Mouse (Mus musculus) induced T-regulatory cell, adult 2 months (primary cell): Measurements from ENCODE around the gene Zfp672.
"Not testable (repeated sequence)": the region's sequence is repeated elsewhere in the genome, so short reads cannot be mapped to it uniquely, and the experiment has no call there.

Source experiments
- DNase-seq: peaks from one replicate; pipeline ENCODE4 v3.0.0-alpha.2; 2012; ENCODE audit warnings: low read depth

The Zfp672 gene

DNA sequence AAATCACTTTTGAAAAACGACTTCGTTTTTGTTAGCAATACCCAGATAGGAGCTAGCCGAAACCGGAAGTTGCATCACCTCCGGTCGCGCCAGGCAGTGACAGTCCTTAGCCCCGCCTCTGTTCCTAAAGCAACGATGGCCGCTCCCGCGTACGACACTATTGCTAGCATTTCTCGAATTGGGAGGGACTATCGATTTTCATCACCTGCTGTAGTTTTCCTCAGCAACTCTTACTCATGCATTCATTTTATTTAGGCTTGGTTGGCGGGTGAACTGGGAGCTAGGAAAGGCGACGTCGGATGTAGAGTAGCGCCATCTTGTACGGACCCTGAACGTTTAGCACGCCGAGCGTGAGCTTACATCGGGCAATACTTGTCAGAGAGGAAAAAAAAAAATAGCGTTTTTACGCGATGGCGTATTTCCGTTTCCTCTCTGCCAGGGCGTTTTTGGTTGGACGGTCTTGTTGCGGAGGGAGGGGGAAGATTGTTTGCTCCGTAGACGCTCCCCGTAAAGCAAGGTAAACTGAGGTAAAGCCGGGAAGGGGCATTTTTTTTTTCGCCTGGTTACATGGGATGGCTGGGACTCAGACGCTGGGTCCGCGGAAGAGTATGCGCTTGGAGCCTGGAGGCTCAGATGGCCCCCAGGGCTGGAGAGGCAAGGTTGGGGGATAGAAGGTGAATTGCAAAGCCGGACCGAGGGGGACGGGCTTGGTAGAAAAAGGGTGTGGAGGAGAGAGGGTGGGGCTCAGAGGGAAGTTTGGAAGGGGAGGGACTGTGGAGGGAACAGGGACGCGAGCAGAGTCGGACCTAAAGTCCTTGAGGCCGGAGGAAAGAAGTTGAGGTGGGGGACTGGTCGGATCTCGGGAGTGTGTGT, at the start of gene Zfp672, which contains the start of gene Sh3bp5l:
TSS of gene Zfp672 (minus strand) at position 64 of the 873 bp plus-strand sequence.
TSS of gene Sh3bp5l (plus strand) at position 449 of the 873 bp plus-strand sequence.
- DNase-seq: peak; percentile 97

DNA sequence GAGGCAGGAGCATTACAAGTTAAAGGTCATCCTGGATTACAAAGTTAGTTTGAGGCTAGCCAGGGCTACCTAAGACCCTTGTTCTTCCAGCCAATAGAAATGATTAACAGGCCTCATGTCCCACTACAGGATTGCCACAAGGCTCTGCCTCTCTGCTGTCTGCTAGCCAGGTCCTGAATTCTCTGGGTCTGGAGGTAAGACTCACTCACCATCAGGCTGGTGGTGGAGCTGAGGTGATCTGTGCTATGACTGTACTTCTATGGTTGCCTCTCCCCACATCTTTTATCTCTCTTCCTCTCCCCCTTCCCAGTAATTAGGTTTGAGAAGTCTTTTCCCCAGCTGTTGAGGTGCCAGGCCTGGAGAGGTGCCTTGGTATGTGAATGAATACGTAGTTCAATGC, 49.4 kb upstream of the Zfp672 start:
- DNase-seq: no peak

DNA sequence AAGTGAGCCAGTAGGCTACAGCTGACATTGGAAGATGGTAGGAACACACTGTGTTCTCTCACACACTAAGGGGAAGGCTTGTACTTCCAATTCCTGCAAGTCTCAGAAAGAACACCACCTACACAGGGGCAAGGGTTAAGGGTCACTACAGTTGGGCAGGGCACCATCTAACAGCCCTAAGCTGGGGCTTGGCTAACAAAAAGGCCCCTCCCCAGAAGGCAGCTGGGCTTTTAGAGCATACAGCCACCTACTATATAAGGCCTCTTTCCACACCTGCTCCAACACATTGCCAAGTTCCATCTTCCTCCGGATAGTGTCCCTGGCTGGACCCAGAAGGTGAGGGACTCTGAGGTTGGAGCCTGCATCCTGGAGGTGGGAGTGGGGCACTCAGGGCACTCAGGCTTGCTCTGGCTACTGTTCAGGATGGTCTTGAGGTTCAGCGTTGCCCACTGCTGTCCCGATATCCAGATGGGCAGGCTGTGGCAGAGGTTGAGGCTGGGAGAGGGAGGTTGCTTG, 48.7 kb upstream of the Zfp672 start, which contains the start of gene Lypd8:
TSS of gene Lypd8 (plus strand) at position 281 of the 516 bp plus-strand sequence.
- DNase-seq: no peak

DNA sequence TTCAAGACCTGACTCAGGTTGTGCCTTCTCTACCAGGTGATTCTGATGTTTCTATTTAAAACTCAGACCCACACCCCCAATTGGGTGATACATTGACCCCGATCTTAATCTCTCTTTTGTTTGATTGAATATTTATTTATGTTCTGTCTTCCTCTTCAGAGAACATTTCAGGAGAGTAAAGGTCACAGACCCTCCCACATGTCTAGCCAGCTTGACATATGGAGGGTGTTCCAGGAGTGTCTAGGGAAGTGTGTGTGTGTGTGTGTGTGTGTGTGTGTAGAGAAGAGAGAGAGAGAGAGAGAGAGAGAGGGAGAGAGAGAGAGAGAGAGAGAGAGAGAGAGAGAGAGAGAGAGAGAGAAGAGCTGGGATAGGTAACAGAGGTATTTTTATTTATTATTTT, 47.5 kb upstream of the Zfp672 start:
- DNase-seq: no peak

GRCm38 (mm10) chr11:58377273-58377672, 47.1 kb upstream of the Zfp672 start:
- DNase-seq: no peak

DNA sequence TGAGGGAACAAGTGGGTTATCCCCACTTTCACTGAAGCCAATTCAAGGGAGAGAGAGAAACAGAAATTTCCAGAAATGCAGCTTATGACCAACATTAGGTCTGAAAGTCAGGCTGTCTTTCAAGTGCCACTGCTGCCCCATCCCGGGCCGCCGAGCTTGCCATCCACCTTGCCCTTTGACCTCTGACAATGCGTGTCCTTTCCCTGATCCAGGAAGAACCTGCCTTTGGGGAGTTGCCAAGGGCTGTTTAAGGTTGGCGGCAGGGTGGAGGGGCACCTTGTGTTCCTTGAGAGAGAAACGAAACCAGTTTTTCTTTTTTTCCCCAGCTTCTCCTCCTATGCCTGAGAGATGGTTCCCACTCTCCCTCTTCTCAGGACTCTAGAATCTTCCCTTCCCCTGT, 36.1 kb upstream of the Zfp672 start:
- not testable (repeated sequence) for DNase-seq

GRCm38 (mm10) chr11:58364454-58364853, 34.3 kb upstream of the Zfp672 start:
- DNase-seq: no peak

GRCm38 (mm10) chr11:58362562-58362961, 32.4 kb upstream of the Zfp672 start:
- DNase-seq: not testable (repeated sequence)

- no peak for DNase-seq
Observed at GRCm38 (mm10) chr11:58357844-58358534, 27.9 kb upstream of the Zfp672 start.

DNA sequence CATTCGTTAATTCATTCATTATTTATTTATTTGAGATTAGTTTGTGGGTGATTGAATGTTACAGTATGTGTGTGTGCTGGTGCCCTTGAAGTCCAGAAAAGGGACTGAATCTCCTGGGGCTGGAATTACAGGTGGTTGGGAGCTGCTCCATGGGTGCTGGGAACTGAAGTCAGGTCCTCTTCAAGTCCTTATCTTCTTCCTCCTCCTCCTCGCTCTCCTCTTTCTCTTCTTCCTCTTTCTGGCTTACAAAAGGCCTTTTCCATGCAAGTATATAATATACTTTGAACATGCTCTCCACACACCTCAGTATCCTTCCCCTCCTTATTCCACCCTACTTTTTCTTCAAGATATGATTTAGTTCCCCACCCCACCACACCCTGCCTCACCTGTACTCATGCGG, 26.9 kb upstream of the Zfp672 start:
- no peak for DNase-seq

DNA sequence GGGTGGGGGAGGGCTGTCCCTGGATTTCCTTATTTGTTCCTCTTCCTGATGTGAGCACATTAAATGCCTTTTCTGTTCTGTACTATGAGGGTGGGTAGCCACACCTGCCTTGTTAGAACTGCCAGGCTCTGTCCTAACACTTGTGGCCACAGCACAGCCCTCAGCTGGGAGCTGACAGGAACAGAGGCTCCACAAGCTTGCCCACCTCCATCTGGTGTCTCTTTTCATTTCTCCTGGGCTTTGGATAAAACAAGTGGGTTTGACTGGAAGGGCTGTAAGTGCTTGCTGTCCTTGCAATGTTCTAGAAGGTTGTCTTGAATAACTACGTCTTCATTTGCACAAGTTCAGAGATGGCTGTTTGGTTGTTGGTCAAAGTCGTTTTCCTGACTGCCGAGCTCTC, 24.8 kb upstream of the Zfp672 start:
- DNase-seq: no peak

- DNase-seq: no peak
Observed at GRCm38 (mm10) chr11:58354476-58354875, 24.3 kb upstream of the Zfp672 start.

- DNase-seq: no peak
Observed at GRCm38 (mm10) chr11:58353709-58354108, 23.6 kb upstream of the Zfp672 start.

DNA sequence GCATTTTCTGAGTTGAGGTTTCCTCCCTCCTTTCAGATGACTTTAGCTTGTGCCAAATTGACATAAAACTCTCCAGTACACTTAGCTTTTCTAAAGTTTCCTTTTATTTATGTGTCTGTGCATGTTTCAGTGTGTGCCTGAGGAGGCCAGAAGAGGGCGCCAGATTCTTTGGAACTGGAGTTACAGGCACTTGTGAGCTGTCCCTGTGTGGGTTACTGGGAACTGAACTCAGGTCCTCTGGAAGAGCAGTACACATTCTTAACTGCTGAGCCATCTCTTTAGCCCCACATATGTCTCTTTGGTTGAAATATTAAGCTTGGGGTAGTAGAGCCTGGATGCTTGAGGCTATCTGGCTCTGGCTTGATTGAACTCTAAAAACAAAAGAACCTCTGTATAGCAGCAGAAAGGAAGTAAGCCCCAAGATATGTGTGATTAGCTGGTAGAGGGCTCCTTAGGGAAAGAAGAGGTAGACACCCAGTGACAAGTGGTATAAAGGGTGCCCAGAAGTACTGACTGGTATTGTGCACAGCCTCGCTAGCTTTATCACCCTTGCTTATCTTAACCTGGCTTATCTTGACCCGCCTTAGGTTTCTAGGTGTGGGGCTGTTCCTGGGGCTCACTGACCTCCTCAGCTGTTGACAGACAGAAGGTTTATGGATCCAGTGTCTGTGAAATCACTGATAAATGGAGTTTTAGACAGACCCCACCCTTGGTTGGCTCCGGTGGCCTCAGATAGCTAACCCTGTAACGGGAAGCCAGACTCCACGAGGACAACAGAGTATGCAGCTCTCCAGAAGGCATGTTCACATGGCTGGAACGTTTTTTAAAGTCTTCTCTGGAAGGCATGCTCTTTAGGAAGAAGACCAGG, 22.8 kb upstream of the Zfp672 start:
- DNase-seq: peak; percentile 49

DNA sequence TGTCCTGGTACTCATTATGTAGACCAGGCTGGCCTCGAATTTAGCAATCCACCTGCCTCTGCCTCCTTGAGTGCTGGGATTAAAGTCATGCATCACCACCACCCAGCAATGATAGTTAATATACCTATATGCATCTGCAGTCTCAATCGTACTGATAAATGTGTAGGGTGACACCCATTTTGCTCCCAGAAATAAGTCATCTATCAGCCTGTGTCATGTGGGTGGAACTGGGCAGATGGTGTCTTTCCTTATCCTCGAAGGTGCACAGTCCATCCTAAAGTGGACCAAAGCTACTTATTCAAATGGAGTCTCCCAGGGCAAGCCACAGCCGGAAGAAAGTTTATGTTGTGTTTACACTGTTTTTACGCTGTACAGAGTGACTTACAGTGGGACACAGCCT, 21.0 kb upstream of the Zfp672 start:
- DNase-seq: no peak

- DNase-seq: peak; percentile 44
Observed at GRCm38 (mm10) chr11:58350628-58351027, 20.5 kb upstream of the Zfp672 start.

DNA sequence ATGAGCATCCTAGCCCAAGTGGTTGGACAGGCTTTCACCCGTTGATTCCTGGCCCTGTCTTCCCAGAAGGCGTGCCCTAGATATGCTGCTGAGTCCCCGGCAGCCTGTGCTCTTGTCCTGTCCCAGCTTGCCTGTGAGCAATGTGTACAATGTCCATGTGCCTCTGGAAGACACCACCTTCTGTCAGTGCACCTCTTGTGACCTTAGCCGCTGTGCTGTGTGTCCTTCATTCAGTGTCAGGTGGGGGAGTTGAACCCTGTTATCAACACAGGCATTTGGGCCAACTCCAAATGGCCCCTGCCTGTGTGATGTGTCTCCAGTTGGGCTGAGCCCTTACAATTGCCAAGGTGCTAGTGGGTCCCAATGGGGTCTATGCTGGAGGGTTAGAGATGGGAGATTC, 16.6 kb upstream of the Zfp672 start:
- no peak for DNase-seq

GRCm38 (mm10) chr11:58334746-58335145, 4.6 kb upstream of the Zfp672 start:
- DNase-seq: no peak

DNA sequence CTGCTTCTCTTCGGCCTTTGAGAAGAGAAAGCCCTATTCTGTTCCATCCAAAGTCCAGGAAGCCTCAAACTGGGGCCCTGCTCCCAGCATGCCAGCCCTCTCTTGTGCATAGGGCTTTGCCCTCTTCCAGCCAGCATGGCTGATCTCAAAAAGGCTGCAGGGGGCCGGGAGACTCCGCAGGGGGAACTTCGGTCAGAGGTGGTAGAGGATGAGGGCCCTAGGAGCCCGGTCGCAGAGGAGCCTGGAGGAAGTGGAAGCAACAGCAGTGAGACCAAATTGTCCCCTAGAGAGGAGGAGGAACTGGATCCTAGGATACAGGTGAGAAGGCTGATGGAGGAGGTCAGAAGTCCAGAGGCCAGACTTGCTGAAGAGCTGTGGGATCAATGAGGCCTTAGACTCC, 1.4 kb upstream of the Zfp672 start:
- no peak for DNase-seq

- DNase-seq: no peak
Observed at GRCm38 (mm10) chr11:58331149-58331495, 983 bp upstream of the Zfp672 start.

GRCm38 (mm10) chr11:58329906-58330275, 248 bp downstream of the Zfp672 start:
- no peak for DNase-seq

DNA sequence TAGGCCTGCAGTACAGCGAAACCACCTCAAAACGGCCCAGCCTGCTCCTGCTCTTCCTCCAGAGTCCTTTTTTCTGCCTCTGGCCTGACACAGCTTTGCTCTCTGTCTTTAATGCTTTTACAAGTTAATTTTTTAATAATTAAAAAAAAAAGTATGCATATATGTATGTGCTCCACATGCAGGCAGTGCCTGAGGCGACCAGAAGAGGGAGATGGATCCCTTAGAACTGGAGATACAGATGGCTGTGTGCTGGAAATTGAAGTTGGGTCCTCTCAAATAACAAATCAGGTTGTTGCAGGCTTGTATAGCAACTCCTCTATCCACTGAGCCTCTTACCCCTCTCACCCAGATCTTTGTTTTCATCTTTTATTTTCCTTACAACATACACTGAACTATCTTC, 3.4 kb downstream of the Zfp672 start:
- DNase-seq: peak; percentile 52
